Mouse (Mus musculus): ENCODE data around the gene Olfr282. TPM values are rescaled to one million over a fixed set of nuclear protein-coding genes. Genes with fewer than 3 reads are reported as not detected.

Gene Olfr282
- polyA plus RNA-seq, 1 experiment from 2014 or later, result not detected

DNA sequence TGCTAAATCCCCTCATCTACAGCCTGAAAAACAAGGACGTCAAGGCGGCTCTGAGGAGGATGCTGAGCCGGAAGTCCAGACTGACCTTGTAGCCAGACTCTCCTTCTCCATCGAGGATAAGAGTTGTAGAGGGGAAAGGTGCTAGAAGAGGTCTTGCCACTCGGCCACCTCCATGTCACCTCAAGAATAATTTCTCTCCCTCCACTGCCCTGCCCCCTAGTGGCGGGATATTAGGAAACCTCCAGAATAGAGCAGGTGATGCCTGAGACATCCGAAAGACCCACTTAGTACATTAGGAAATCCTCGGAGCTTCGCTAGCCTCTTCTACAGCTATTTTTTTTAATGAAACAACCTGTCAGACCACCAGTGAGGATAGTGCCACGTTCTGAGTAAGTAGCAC is 44.4 kb downstream of the Olfr282 start:
- no peaks in the 10 kb centered on the region for H3K27me3 ChIP-seq
- ATAC-seq (ENCODE audit: insufficient number of reproducible peaks, insufficient read depth, low FRiP score, low TSS enrichment, low read depth), result no peak
- no peak overlapping the region for H3K9ac ChIP-seq
- no peak overlapping the region for H3K4me3 ChIP-seq
- WGBS, result 52% methylated on average over 10 of the region's 10 CpGs
- no peaks in the 10 kb centered on the region for H3K4me1 ChIP-seq
- no peak overlapping the region for H3K27ac ChIP-seq
- H3K36me3 ChIP-seq, result no peaks in the 10 kb centered on the region
- H3K9me3 ChIP-seq, result no peaks in the 10 kb centered on the region
- no peak overlapping the region for H3K4me2 ChIP-seq

- H3K9me3 ChIP-seq, result no peaks in the 10 kb centered on the region
- H3K27me3 ChIP-seq, result no peaks in the 10 kb centered on the region
- H3K4me3 ChIP-seq, result no peak overlapping the region
- H3K9ac ChIP-seq, result no peak overlapping the region
- H3K27ac ChIP-seq, result no peak overlapping the region
- H3K4me2 ChIP-seq, result no peak overlapping the region
- no peak for ATAC-seq (ENCODE audit: insufficient number of reproducible peaks, insufficient read depth, low FRiP score, low TSS enrichment, low read depth)
- no peaks in the 10 kb centered on the region for H3K36me3 ChIP-seq
- WGBS, result 84% methylated on average over 5 of the region's 5 CpGs
- H3K4me1 ChIP-seq, result no peaks in the 10 kb centered on the region
These were observed 45.3 kb downstream of the Olfr282 start for GRCm38 (mm10) chr15:98476281-98476680.

- Histone ChIP-seq H3K27ac (no peak overlapping the region), H3K9me3 (no peaks in the 10 kb centered on the region), H3K4me3 (no peak overlapping the region), H3K27me3 (no peaks in the 10 kb centered on the region), H3K36me3 (no peaks in the 10 kb centered on the region), H3K9ac (no peak overlapping the region), H3K4me2 (no peak overlapping the region), H3K4me1 (0 out of 2 replicates have a peak, but pooled peaks cover 2% of the 10 kb centered on the region)
- ATAC-seq (ENCODE audit: insufficient number of reproducible peaks, insufficient read depth, low FRiP score, low TSS enrichment, low read depth), result no peak
- 76% methylated on average over 7 of the region's 7 CpGs for WGBS
These were observed 48.6 kb downstream of the Olfr282 start for GRCm38 (mm10) chr15:98479568-98480102.

DNA sequence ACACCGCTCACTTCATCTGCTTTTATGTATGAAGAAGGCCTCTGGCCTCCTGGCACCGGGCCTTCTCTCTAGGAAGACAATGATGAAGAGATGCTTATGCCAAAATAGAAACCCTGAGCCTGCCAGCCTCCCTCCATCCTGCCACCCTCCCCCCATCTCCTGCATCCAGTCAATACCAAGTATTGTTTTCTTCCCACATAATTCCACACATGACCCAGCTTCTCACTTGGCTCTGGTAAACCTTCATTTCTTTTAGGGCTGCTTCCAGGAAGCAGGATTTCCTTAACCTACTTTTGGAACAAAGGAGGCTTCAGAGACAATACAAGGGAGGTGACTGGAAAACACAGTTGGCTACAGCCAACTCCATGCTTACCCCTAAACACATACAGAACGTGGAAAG is 51.7 kb downstream of the Olfr282 start, which contains the start of gene Lalba:
Gene Lalba (minus strand): TSS at position 21 of the 400 bp plus-strand sequence.
- Histone ChIP-seq H3K9ac (no peak within 1 kb of the TSS), H3K36me3 (no peaks in the 10 kb centered on the region), H3K4me2 (no peak within 1 kb of the TSS), H3K4me3 (no peak within 1 kb of the TSS), H3K27ac (no peak within 1 kb of the TSS), H3K27me3 (no peaks in the 10 kb centered on the region), H3K9me3 (no peaks in the 10 kb centered on the region), H3K4me1 (0 out of 2 replicates have a peak, but pooled peaks cover 2% of the 10 kb centered on the region)
- no peak for ATAC-seq (ENCODE audit: insufficient number of reproducible peaks, insufficient read depth, low FRiP score, low TSS enrichment, low read depth)
- WGBS, result 60% methylated on average over 3 of the region's 3 CpGs

GRCm38 (mm10) chr15:98483907-98484886 is 53.2 kb downstream of the Olfr282 start:
- no peak overlapping the region for H3K9ac ChIP-seq
- H3K4me2 ChIP-seq, result no peak overlapping the region
- no peaks in the 10 kb centered on the region for H3K36me3 ChIP-seq
- no peak overlapping the region for H3K27ac ChIP-seq
- H3K9me3 ChIP-seq, result no peaks in the 10 kb centered on the region
- H3K4me3 ChIP-seq, result no peak overlapping the region
- H3K27me3 ChIP-seq, result no peaks in the 10 kb centered on the region
- no peak for ATAC-seq (ENCODE audit: insufficient number of reproducible peaks, insufficient read depth, low FRiP score, low TSS enrichment, low read depth)
- H3K4me1 ChIP-seq, result 0 out of 2 replicates have a peak, but pooled peaks cover 2% of the 10 kb centered on the region
- WGBS, result 65% methylated on average over 18 of the region's 18 CpGs

DNA sequence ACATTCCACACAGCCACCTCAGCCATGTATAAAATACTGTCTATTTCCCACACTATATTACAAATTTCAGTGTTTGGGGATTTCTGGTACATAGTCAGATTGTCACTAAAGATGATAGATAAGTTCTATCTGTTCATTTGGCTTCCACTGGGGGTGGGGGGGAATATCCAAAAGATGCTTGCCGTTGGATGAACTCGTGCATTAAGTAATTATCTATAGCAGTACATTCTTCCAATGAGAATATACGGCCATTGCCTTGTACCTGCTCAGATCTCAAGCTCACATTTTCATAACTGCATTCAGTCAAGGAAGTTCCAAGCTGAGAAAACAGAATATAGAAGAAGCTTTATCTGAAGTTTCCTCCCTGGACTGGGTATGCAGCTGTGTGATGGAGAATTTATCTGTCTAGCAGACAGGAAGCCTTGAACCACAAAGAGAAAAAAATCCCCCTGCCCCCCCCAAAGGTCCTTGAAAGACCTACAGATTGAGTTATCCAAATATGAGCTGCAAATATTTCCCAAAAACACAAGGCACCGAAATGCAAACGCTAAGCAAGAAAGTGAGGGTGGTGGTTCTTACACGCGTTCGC is 55.5 kb downstream of the Olfr282 start:
- Histone ChIP-seq H3K4me2 (no peak overlapping the region), H3K27ac (no peak overlapping the region), H3K27me3 (no peaks in the 10 kb centered on the region), H3K4me3 (no peak overlapping the region), H3K9ac (no peak overlapping the region), H3K4me1 (0 out of 2 replicates have a peak, but pooled peaks cover 2% of the 10 kb centered on the region), H3K36me3 (no peaks in the 10 kb centered on the region), H3K9me3 (no peaks in the 10 kb centered on the region)
- 92% methylated on average over 8 of the region's 8 CpGs for WGBS
- no peak for ATAC-seq (ENCODE audit: insufficient number of reproducible peaks, insufficient read depth, low FRiP score, low TSS enrichment, low read depth)

Other genes starting within 250 kb of the Olfr282 start
- not detected in 2 replicates for gene Olfr288, start 235.7 kb upstream of the Olfr282 start, polyA plus RNA-seq (2015; fragmentation: Nextera tagmentation; extraction: Ambion mirVana)
- gene Gm44579, start 210.2 kb upstream of the Olfr282 start, polyA plus RNA-seq (2015; fragmentation: Nextera tagmentation; extraction: Ambion mirVana), result not detected in 2 replicates
- gene Olfr287, start 210.2 kb upstream of the Olfr282 start, polyA plus RNA-seq (2015; fragmentation: Nextera tagmentation; extraction: Ambion mirVana), result not detected in 2 replicates
- not detected in 2 replicates for gene Olfr286, start 196.8 kb upstream of the Olfr282 start, polyA plus RNA-seq (2015; fragmentation: Nextera tagmentation; extraction: Ambion mirVana)
- gene H1fnt, start 173.9 kb upstream of the Olfr282 start, polyA plus RNA-seq (2015; fragmentation: Nextera tagmentation; extraction: Ambion mirVana), result not detected in 2 replicates
- gene Zfp641, start 135.1 kb upstream of the Olfr282 start, polyA plus RNA-seq (2015; fragmentation: Nextera tagmentation; extraction: Ambion mirVana), result 0.90 and 1.4 TPM in 2 replicates
- gene Olfr285, start 113.9 kb upstream of the Olfr282 start, polyA plus RNA-seq (2015; fragmentation: Nextera tagmentation; extraction: Ambion mirVana), result not detected in 2 replicates
- gene Olfr284, start 90.2 kb upstream of the Olfr282 start, polyA plus RNA-seq (2015; fragmentation: Nextera tagmentation; extraction: Ambion mirVana), result 0.22 and 0.59 TPM in 2 replicates
- not detected in 2 replicates for gene Olfr283, start 50.3 kb upstream of the Olfr282 start, polyA plus RNA-seq (2015; fragmentation: Nextera tagmentation; extraction: Ambion mirVana)
- gene Olfr281, start 21.4 kb downstream of the Olfr282 start, polyA plus RNA-seq (2015; fragmentation: Nextera tagmentation; extraction: Ambion mirVana), result 0.22 TPM in 1 of 2 replicates, not detected in the other
- not detected in 2 replicates for gene OR5BS1P, start 38.7 kb downstream of the Olfr282 start, polyA plus RNA-seq (2015; fragmentation: Nextera tagmentation; extraction: Ambion mirVana)
- not detected in 2 replicates for gene Lalba, start 51.5 kb downstream of the Olfr282 start, polyA plus RNA-seq (2015; fragmentation: Nextera tagmentation; extraction: Ambion mirVana)
- gene Olfr279, start 61.2 kb downstream of the Olfr282 start, polyA plus RNA-seq (2015; fragmentation: Nextera tagmentation; extraction: Ambion mirVana), result not detected in 2 replicates
- gene Kansl2, start 103.0 kb downstream of the Olfr282 start, polyA plus RNA-seq (2015; fragmentation: Nextera tagmentation; extraction: Ambion mirVana), result 139 and 142 TPM in 2 replicates
- gene Ccnt1, start 139.7 kb downstream of the Olfr282 start, polyA plus RNA-seq (2015; fragmentation: Nextera tagmentation; extraction: Ambion mirVana), result 63.1 and 66.2 TPM in 2 replicates
- gene 4930415O20Rik, start 139.8 kb downstream of the Olfr282 start, polyA plus RNA-seq (2015; fragmentation: Nextera tagmentation; extraction: Ambion mirVana), result not detected in 2 replicates
- gene Adcy6, start 178.9 kb downstream of the Olfr282 start, polyA plus RNA-seq (2015; fragmentation: Nextera tagmentation; extraction: Ambion mirVana), result 11.7 and 19.5 TPM in 2 replicates
- gene Cacnb3, start 199.6 kb downstream of the Olfr282 start, polyA plus RNA-seq (2015; fragmentation: Nextera tagmentation; extraction: Ambion mirVana), result 55.6 and 55.7 TPM in 2 replicates
- 34.5 and 35.4 TPM in 2 replicates for gene Ddx23, start 231.7 kb downstream of the Olfr282 start, polyA plus RNA-seq (2015; fragmentation: Nextera tagmentation; extraction: Ambion mirVana)
- gene Rnd1, start 246.2 kb downstream of the Olfr282 start, polyA plus RNA-seq (2015; fragmentation: Nextera tagmentation; extraction: Ambion mirVana), result 0.50 and 0.59 TPM in 2 replicates